Mouse (Mus musculus) cortical plate, adult 2 months (tissue): ENCODE measurements around the gene Mob3c.

ENCODE experiments used
- CTCF ChIP-seq: fragments of 200-500 bp; IDR thresholded peaks from 2 replicates; pipeline ENCODE4 v1.5.1; 2011; ENCODE audit warnings: mild to moderate bottlenecking, control low read depth, low read length; ENCODE audit not compliant: insufficient read depth; ENCODE audit errors: extremely low read depth
- POLR2A ChIP-seq: fragments of 200-500 bp; IDR thresholded peaks from 2 replicates; pipeline ENCODE4 v1.6.1; 2011; ENCODE audit warnings: mild to moderate bottlenecking, low read length, control low read depth; ENCODE audit not compliant: insufficient read depth; ENCODE audit errors: extremely low read depth

DNA sequence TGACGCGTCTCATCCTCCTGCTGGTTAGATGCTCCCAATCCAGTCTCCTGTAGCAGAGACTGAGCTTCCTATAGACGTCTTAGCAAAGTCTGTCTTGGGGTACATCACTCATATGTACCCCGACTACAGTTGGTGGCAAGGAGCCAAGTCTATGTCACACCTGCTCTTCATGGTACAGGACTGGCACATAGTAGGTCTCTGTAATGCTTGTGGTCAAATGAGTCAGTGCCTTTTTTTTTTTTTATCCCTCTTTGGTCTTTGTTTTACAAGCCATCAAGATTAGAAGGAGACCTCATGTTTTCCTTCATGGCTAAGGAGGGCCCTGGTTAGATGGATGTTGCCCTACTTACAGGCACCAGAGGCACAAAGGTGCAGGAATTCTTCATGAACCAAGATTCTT, 12.9 kb downstream of the Mob3c start:
- TF ChIP-seq CTCF (no peak), POLR2A (no peak)
